Mouse (Mus musculus): ENCODE data around the gene Scn8a.

The Scn8a gene

DNA sequence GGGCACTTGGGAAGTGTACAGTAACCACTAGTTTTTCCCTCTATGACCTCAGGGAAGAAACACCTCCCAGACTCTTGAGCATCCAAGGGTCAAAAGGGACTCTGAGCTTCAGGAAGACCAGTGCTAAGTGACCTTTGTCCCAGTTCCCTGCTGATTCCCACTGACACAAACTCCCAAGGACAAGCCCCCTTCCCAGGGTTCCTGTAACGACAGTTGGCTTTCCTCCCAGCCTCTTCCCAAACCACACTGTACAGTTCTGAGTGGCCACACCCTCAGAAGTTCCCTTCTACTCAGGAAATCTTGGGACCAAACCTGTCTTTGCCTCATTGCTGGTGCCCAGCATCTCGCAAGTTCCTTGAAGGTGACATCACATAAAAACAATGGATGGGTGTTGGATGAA lies 203.1 kb downstream of the Scn8a start:
- DNase-seq (ENCODE audit: low read depth), result no peak

DNA sequence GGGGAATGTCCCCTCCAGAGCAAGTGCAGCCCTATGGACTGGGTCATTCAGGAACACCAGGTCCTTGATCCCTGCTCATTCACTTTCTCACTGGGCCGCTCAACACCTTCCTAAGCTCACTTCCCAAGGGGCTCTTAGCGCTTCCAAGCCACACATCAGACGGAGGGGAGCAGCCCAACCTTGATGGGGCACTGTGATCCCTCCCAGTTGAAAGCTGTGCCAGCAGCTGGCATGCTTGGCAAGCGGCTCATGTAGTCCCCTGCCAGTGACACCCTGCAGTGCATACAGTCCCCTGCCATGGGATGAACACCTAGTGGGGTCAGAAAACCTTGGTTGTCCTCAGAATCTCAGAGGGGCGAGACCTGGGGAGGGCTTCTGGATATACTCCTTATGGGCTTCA lies 204.4 kb downstream of the Scn8a start:
- DNase-seq (ENCODE audit: low read depth), result no peak

DNA sequence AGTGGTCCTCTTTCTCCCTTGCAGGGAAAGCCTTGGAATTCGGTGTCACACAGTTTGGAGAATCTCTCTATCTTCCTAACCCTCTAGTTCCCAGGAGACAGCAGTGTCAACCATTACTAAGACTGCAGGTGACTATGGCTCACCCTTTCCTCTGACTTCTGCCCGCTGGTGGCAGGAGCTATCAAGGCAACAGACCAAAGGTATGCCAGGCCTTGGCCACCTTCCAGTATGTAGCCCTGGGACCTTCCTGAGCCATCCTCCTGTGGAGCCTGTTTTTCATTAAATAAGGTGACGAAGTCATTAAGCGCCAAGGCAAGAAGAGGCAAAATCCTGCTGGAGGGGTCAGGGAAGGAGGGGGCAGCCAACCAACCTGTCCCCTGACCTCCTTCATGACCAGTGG lies 205.5 kb downstream of the Scn8a start:
- DNase-seq (ENCODE audit: low read depth), result no peak

DNA sequence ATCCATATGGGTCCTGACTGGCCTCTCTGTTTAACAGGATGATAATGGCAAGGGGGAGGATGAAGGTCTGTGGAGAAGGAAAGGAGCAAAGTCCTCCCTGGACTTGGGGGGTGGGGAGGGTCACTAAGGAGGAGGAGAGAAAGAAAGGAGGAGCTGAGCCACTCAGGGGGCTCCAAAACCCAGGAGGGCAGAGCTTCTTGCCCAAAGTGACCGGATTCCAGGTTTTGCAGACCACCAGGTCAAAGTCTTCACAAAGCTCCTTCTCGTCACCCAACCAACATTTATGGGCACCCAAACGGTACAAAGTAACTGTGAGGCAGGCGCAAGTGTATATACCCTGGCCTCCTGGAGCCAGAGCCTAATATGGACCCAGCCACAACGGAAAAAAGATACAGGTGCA lies 206.0 kb downstream of the Scn8a start:
- no peak for DNase-seq (ENCODE audit: low read depth)

DNA sequence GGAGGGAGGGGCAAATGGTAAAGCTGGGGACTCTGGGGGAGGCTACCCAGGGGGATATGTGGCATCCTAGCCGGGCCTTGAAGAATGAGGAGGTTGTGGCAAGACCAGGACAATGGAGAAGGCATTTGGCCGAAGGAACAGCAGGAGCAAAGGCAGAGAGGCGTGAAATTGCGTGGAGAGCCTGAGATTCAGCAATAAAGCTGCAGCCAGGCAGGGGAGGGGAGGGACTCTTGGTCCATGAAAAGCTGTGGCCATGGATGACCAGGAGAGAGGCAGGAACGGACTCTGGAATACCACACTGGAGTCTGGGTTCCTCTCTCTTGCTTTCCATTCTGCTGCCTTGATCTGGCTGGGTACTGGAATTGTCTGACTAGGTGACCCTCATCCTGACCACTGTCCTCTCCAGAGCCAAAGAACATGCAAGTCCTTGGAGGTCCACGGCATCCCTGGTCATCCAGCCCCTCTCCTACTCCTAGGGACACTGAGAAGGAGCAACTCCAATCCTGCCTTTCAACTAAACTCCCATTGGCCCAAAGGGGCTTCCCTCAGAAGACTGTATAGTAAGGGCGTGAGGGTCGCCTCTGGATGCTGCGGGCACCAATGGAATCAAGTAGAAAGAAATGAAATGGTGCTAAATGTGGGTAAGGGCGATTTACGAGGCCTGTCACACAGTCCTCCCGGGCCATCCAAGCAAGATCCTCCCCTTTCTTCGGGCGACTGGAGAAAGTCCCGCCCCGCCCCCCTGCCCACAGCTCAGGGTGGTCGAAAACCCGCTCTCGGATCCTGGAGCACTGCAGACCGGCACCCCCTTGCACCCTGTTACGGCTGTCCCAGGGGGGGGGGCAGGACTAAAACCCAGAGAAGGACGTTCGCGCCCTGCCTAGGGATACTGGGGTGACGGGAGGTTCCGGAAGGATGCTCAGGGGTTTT lies 206.7 kb downstream of the Scn8a start:
- DNase-seq (ENCODE audit: low read depth), result no peak

DNA sequence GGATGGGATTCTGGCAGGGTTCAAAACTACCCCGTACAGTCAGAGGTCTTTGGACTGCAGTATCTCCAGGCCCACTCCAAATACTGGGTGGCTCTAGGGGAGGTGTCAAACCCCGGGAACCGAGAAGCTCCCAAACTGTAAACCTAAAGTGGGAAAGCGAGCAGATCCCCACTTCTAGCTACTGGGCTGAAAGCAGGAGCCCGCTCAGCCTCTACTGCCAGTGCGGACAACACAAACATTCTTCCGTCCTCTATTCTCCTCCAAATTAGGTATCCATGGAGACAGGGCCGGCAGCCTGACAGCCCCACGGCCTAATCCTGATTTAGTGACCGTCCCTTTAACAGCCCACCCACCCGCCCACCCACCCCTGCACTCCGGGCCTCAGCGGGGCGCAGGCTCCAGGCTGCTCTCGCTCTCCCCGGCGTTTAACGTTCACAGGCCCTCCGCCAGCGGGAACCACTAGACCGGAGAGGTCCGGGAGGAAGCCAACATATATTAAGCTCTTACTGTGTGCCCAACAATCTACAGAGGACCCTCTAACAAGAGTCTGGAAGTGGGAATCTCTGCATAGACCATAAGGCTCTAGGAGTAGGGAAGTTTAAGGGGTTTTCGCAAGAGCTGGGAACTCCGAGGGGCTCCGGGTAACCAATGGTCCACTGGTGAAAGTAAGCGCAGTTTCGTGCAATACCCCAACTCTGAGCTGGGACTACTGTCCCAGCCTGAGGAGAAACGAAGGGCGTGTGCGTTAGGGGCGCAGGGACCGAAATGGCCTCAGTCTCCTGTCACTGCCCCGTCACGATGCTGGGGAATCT lies 207.5 kb downstream of the Scn8a start:
- DNase-seq (ENCODE audit: low read depth), result no peak

DNA sequence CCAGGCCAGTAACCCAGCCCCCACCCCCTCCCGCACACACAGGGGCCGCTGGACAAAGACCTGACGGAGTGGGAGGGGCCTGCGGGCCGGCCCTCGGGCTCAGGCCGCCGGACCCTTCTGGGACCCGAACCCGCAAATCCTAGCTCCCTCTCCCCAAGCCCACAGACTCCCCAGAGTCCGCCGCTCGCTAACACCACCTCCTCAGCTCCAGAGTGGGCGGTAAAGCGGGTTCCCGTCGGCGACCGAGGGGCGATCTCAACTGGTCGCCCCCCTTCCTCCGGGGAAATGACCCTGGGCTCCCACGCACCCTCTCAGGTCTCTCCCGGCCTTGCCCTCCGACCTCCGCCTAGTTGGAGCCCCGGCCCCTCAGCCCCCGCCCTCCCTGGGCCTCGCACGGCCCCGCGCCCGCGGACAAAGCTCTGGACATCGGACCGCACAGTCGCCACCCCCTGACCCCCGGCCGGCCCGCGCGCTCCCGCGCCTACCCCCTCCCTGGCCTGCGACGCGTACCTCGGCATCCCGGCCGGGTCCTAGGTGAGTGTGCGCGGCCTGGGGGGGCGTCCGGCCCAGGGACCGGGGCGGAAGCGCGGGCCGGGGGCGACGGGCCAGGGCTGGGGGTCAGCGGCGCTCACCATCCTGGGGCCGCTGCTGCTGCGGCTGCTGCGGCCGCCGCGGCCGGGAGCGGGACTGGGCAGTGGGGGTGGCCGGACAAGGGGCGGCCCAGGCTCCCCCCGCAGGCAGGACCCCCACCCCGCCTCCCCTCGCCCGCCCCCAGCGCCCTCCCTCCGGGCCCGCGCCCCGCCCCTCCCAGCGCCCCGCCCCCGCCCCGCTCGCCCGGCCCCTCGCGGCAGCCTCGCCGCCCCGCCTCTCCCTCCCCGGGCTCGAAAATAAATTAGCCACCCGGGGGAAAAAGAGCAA lies 208.4 kb downstream of the Scn8a start, which contains the start of gene Fignl2:
Gene Fignl2 (minus strand): TSS at position 755 of the 918 bp plus-strand sequence.
- peak; percentile 61 for DNase-seq (ENCODE audit: low read depth)

DNA sequence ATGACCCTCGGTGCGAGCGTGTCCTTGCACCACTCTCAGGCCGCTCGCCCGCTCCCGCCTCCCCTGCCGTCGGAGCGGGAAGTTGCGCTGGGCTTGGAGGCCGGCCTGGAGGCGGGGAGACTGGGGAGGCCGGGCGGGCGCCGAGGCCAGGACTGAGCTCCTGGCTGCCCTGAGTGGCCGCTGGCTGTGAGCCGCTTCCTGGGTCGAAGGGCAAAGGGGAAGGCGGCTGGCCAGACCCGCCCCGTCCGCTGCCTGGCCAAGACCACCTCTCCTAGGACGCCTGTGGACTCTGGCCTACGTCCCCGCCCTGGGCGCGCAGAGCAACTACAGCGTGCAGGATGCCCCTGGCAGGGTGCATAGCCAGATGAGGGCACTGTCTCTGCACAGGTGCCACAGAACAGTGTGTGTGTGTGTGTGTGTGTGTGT lies 209.1 kb downstream of the Scn8a start:
- DNase-seq (ENCODE audit: low read depth), result peak; percentile 89

DNA sequence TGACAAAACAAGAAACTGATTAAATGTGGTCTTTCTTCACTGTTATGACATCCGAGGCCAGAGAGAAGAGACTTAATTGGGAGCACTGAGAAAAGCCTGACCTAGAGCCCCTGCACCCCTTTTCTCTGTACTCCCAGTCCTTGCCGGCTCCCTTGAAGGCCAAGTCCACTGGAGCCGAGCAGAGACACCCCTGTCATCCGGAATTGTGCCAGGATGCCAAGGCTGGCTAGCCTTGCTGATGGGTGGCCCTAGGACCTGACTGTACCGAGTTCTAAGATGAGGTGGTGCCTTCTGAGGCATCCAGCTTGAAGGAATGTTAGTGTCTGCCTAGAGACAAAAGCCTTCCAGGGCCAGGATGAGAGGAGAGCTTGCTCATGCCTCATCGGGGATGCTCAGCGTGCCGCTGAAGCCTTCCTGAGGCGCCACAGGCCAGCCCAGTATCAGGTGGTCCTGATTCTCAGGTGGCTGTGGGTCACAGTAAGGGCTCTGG lies 210.4 kb downstream of the Scn8a start:
- DNase-seq (ENCODE audit: low read depth), result no peak

DNA sequence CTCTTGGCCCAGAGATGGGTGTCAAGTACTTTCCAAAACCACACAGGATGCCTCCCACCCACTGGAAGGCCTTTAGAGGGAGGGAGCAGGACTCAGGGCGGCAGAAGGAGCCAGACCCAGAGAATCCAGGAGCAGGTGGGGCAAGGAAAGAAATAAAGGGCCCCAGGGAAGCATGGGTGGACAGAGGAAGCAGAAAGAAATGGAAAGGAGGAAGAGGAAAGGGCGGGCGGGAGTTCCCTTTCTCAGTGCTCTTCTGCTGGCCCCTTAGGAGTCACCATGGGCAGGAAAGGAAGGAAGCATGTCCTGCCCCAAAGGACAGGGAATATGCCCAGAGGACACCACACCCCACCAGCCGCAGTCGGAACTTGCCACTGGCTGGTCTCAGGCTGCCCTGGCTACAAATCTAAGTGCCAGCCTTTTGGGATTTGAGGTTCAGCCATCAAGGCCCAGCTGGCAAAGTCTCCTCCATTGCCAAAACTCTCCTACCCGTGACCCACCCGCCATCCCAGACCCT lies 211.4 kb downstream of the Scn8a start:
- no peak for DNase-seq (ENCODE audit: low read depth)

DNA sequence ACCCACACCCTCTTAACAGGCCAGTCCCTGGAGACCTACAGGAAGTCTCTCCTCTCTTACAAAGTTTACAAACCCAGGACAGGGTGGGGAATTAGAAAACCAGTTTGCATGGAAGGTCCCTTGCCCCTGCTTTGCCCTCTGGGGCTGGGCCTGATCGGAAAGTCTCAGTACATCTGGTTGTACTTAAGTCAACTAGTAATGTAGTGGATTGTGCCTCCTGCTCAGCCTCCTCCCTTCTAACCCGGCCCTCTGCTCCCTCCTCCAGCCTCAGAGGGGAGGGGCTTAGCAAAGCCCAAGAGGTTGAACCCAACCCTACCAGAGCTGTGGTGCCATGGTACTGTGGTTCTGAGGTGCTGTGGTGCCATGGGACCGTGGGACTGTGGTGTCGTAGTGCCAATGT lies 212.6 kb downstream of the Scn8a start:
- DNase-seq (ENCODE audit: low read depth), result peak; percentile 84

DNA sequence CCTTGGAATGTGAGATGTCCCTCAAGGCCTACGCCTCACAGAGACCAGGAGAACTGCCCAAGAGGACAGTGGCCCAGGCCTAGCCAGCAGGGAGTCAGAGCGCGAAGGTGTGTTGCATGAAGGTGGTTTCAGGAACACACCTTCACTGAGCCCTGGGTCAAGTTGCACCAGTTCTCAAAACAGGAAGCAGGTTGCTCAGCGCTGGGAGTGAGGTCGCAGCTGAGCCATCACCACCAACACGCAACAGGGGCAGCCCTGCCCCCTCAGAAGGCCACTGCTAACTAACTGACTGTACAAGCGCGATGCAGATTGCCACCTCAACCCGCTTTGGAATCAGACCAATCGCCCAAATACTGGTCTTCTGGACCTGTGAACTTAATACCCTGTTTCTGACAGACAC lies 214.8 kb downstream of the Scn8a start:
- no peak for DNase-seq (ENCODE audit: low read depth)

DNA sequence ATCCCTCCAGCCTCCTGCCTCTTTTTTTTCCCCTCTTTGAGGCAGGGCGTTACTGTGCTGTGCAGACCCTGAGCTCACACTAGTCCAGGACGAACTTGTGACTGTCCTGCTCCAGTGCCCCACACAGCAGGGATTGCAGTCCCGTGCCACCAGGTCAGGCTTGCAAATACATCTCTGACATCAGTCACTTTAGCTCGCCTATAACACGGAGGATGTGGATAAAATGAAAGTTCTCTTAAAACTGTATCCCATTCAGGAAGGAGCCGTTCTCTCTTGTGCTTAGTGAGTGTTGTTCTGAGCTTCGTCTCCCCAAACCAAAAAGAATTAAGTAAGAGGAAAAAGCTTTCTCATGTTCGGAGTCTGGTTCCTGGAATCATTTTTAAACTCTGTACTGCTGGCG lies 216.8 kb downstream of the Scn8a start:
- no peak for DNase-seq (ENCODE audit: low read depth)

DNA sequence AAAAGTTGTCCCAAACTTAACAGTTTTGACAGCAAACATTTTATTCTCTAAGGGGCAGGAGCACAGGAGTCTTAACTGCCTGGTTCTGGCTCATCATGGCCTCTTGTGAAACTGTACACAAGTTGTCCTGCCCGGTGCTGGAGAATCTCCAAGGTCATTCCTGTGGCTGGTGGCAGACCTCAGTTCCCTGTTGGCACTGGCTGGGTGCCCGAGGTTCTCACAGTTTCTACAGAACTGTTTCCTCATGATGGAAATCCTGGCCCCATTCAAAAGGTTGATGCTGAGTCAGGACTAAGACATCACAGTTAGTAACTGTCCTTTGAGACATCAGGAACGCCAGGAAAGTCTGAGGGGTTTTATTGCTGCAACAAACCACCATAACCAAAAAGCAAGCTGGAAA lies 217.3 kb downstream of the Scn8a start:
- DNase-seq (ENCODE audit: low read depth), result peak; percentile 71

DNA sequence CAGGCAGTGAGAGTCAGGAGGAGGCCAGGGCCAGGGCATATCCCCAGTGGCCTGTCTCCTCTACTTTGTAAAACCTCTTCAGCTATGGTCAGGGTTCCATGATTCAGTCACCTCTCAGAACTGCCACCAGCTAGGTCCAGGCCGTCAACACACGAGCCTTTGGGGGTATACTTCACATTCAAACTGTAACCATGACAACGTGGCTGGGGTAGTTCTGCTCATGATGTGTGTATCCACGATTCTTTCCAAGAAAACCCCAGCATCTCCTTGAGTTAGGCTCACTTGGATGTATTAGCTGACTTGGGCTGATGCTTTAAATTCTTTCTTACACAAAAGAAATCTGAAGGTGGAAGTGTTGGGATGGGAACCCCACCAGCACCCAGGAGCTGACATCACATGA lies 218.6 kb downstream of the Scn8a start:
- no peak for DNase-seq (ENCODE audit: low read depth)

DNA sequence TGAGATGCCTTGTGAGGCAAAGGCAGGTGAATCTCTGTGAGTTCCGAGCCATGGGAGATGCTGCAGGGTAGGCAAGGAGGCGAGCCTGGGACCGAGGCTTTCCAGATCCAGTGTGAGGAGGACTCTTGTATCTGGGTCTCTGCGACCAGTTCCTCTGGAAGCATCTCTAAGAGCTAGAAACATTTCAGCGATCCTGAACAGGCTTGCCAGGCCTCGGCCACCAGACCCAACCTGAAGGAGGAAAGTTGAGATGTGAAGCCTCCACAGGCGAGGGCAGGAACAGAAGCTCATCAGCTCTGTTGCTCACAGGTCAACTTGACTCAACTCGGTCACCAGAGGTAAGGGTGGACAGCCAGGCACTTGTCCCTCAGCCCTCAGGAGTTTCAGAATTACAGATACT lies 221.9 kb downstream of the Scn8a start:
- no peak for DNase-seq (ENCODE audit: low read depth)

DNA sequence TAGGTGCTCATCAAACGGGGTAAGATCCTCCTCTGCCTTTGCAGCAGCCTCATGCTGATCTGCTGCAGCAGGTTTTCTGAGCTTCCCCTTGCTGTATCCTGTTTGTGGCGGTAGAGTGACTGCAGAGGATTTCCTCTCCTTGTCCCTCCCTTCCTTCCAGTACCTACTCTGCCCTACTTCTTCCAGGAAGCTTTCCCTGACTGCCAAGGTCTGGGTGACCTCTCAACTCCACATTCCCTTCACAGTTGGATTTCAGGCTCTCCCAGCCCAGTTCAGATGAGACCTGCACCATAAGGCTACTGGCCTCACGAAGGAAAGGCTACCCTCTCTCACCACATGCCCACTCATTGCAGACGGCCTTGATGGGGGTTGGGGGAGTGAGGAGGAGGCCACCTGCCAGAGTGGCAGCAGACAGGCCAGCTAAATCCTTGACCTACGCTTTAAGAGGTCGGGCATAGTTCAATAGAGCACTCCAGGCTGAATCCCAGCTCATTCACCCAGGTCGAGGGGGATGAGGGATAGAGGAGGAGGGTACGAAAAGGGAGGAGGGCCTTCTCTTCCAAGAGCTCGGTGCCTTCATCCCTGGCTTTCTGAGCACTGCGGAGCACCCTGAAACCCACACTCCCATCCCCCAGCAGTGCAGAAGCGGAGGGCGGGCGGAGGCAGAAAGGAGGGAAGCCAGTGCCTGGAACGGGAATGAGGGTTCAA lies 222.6 kb downstream of the Scn8a start:
- DNase-seq (ENCODE audit: low read depth), result no peak

DNA sequence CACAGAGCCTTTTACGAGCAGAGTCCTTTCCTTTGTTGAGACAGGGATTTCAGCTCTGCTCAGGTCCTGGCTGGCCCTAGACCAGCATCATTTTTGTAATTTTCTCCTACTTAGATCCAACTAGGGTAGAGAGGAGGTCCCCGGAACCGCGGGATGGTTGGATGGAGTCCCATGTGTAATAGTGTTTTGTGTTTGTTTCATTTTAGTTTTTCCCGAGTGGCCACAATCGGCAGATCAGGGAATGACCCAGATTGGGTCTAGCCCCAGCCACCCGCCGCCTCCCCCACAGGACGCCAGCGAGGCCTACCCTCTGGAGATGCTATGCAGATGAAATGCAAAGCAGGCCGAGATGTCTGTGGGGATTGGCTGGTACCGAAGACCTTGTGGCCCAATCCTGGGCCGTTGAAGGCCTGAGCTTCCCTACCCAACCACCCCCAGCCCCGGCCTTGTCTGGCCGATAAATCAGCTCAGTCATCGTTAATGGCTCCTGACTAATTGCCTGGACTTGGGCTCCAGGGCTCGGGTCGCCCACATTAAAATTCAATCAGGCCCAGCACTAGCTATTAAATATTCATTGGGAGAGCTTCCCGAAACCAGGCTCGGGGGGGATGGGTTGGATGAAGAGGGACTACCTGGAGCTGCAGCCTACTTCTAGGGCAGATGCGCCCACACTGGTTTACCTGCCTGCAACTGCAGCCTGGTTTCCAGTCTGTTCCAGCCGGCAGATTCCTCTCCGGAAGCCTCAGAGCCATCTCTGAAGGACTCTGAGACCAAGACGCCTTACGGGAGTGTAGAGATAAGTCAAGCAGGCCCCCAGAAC lies 223.4 kb downstream of the Scn8a start:
- DNase-seq (ENCODE audit: low read depth), result no peak

DNA sequence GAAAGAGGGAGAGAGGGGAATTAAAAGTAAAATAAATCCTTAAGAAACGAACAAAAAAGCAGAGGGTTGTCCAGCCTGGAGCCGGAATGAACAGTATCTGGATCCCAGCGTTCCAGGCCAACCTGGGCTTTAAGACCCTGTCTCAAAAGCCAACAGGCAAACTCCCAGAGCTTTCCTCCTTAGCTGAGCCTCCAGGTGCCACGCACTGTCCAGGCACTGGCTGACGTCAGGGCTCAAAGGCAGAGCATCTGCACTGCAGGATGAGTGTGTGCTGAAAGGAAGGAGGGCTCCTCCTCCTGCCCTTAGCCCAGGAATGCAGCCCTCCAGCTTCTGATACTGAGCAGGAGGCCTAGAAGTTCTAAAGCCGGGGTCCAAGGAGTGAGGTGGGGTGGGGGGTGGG lies 224.3 kb downstream of the Scn8a start:
- DNase-seq (ENCODE audit: low read depth), result no peak

DNA sequence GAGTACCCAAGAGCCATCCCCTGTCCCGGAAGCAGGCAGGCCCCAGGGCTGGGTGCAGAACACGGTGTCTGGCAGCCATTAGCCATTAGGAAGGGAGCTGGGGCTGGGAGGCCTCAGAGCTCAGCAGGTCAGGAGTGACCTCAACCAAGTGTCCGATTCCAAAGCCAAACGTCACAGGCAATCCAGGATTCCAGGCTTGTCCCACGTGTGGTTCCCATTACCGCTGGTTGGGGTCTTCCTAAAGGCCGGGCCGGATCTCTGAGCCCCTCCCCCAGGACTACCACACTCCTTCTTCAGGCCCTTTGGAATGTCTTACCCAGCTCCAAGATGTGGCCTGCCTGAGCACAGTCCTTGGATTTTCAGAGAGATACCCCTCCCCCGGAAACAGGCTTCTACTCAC lies 225.3 kb downstream of the Scn8a start:
- no peak for DNase-seq (ENCODE audit: low read depth)
